Mouse (Mus musculus) thymus, adult 2 months (tissue): ENCODE measurements around the gene Dlgap1.

Experiments used
- CTCF ChIP-seq: fragments of 200-500 bp; IDR thresholded peaks from 2 replicates; pipeline ENCODE4 v1.5.1; 2012; ENCODE audit warnings: mild to moderate bottlenecking, control low read depth, low read length, moderate library complexity, borderline replicate concordance; ENCODE audit not compliant: control insufficient read depth, poor library complexity, insufficient read depth; ENCODE audit errors: extremely low read depth
- POLR2A ChIP-seq: fragments of 200-500 bp; IDR thresholded peaks from 2 replicates; pipeline ENCODE4 v1.6.1; 2012; ENCODE audit warnings: mild to moderate bottlenecking, low read length, control low read depth, moderate library complexity; ENCODE audit not compliant: control insufficient read depth, poor library complexity, insufficient read depth; ENCODE audit errors: extremely low read depth

DNA sequence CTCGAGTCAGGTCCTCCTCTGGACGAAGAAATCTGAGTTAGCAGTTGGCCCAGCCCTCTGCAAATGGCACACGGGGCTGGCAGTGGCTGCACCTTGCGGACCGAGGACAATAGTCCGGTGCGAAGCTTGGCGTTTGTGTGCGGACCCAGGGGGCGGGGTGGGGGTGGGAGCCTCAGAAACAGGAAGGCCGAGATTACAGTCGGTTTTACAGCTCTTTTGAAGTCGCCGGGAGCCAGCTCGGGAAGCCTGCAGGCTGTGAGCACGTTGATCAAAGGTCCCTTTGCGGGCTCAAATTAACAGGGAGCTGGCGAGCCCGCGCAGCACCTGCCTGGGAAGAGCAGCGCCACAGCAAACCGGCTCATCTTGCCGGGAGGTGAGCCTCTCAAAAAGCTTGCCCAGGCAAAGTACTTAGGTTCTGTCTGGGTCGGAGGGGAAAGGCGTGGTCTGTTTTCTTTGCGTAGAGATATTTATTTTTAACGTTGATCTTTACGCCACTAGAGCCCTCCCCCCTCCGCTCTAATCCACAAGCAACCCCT is 865.6 kb downstream of the Dlgap1 start:
- no peak for TF ChIP-seq CTCF
- TF ChIP-seq POLR2A: no peak
